Mouse (Mus musculus): ENCODE measurements around the gene Cd40lg. TPM values are rescaled to one million over a fixed set of nuclear protein-coding genes. Genes with fewer than 3 reads are reported as not detected.

Cd40lg gene
- total RNA-seq, 2 experiments from 2014 or later, result not detected

- ATAC-seq (replicated peaks; ENCODE audit: low FRiP score, poor library complexity, severe bottlenecking), result no peak
These were observed 41.5 kb downstream of the Cd40lg start for GRCm38 (mm10) chrX:57253329-57254055.

DNA sequence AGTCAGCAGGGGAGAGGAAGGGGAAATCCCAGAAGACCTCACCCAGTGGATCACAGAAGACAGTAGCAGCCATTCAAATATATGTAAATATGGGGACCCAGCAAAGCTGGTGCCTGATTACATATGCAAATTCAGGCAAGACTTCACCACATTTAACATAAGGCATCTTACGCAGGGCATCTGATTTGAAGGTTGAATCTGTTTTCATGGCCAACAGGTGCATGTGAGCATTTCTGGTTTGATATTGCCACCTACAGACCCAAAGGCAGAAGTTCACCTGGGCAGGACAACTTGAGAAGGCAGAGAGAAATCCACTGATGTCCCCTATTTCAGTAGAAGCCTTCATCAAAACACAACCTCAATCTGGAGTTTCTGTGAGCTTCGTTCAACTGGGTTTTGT is 48.8 kb downstream of the Cd40lg start:
- ATAC-seq (replicated peaks; ENCODE audit: low FRiP score, poor library complexity, severe bottlenecking), result no peak

GRCm38 (mm10) chrX:57263515-57263914 is 51.6 kb downstream of the Cd40lg start:
- ATAC-seq (replicated peaks; ENCODE audit: low FRiP score, poor library complexity, severe bottlenecking), result no peak

Other genes with a start within 250 kb of the Cd40lg start
- not detected in 2 replicates for gene Brs3, start 169.1 kb upstream of the Cd40lg start, total RNA-seq (2015; ENCODE audit: low replicate concordance)
- gene Brs3, start 169.1 kb upstream of the Cd40lg start, total RNA-seq (2017; ENCODE audit: low replicate concordance), result not detected in 2 replicates
- gene Htatsf1, start 158.6 kb upstream of the Cd40lg start, total RNA-seq (2015; ENCODE audit: low replicate concordance), result 12.3 and 36.0 TPM in 2 replicates
- 24.4 and 37.4 TPM in 2 replicates for gene Htatsf1, start 158.6 kb upstream of the Cd40lg start, total RNA-seq (2017; ENCODE audit: low replicate concordance)
- gene Vgll1, start 124.0 kb upstream of the Cd40lg start, total RNA-seq (2015; ENCODE audit: low replicate concordance), result not detected in 2 replicates
- gene Vgll1, start 124.0 kb upstream of the Cd40lg start, total RNA-seq (2017; ENCODE audit: low replicate concordance), result not detected in 2 replicates
- gene Arhgef6, start 126.6 kb downstream of the Cd40lg start, total RNA-seq (2015; ENCODE audit: low replicate concordance), result 32.8 and 46.5 TPM in 2 replicates
- 17.8 and 29.4 TPM in 2 replicates for gene Arhgef6, start 126.6 kb downstream of the Cd40lg start, total RNA-seq (2017; ENCODE audit: low replicate concordance)
- 34.8 and 42.2 TPM in 2 replicates for gene Rbmx, start 180.9 kb downstream of the Cd40lg start, total RNA-seq (2015; ENCODE audit: low replicate concordance)
- 24.8 and 27.2 TPM in 2 replicates for gene Rbmx, start 180.9 kb downstream of the Cd40lg start, total RNA-seq (2017; ENCODE audit: low replicate concordance)
- not detected in 2 replicates for gene Gm364, start 197.0 kb downstream of the Cd40lg start, total RNA-seq (2015; ENCODE audit: low replicate concordance)
- gene Gm364, start 197.0 kb downstream of the Cd40lg start, total RNA-seq (2017; ENCODE audit: low replicate concordance), result not detected in 2 replicates

All from erythroid progenitor cell, adult 5-6 weeks (primary cell).